Mouse (Mus musculus): ENCODE data around the gene Zfp579.

Gene Zfp579

GRCm38 (mm10) chr7:4995268-4996002 is 523 bp downstream of the Zfp579 start:
- ChIA-PET CTCF (interaction anchor here in 2 of 4 experiments (0.5 to 0.9 kb wide), 4 partner anchors 14 to 113 kb away, joined by 3 to 5 read pairs (median 3); partner anchors contain the start of gene Sbk2 (in 1 of the 2)), POLR2A (interaction anchor here in 3 of 4 experiments (0.6 to 6.5 kb wide), 15 partner anchors 9 to 203 kb away, joined by 3 to 85 read pairs (median 5); partner anchors contain the start of genes Fiz1 (in 3 of the 3), Gm44973 (in 3 of the 3), Zfp524 (in 3 of the 3) and Rpl28 (in 1 of the 3))

- POLR2A ChIA-PET, result interaction anchor here in 3 of 4 experiments (0.7 to 1.9 kb wide), 8 partner anchors 11 to 242 kb away, joined by 3 to 5 read pairs (median 4); partner anchors contain the start of genes Fiz1 (in 2 of the 3), Cox6b2 (in 1 of the 3) and Zfp524 (in 1 of the 3)
- CTCF ChIA-PET, result interaction anchor here in 1 of 4 experiments (0.5 kb wide), 1 partner anchor 59 kb away, joined by 5 read pairs; no protein-coding TSS in a partner anchor
These were observed 1.8 kb downstream of the Zfp579 start for GRCm38 (mm10) chr7:4993999-4994788.

GRCm38 (mm10) chr7:4993347-4993998 is 2.5 kb downstream of the Zfp579 start:
- CTCF ChIA-PET, result interaction anchor here in 1 of 4 experiments (1.5 kb wide), 1 partner anchor 53 kb away, joined by 4 read pairs; no protein-coding TSS in a partner anchor
- POLR2A ChIA-PET, result interaction anchor here in 3 of 4 experiments (0.9 to 1.7 kb wide), 6 partner anchors 20 to 241 kb away, joined by 3 to 4 read pairs (median 4); partner anchors contain the start of genes Fiz1 (in 2 of the 3), Cox6b2 (in 1 of the 3) and Zfp524 (in 1 of the 3)

GRCm38 (mm10) chr7:4988250-4988649 is 7.7 kb downstream of the Zfp579 start:
- CTCF ChIA-PET, result interaction anchor here in 3 of 4 experiments (0.6 to 0.9 kb wide), 3 partner anchors 8 to 24 kb away, joined by 3 read pairs; partner anchors contain the start of gene Sbk2 (in 2 of the 3)
- POLR2A ChIA-PET, result no interaction called here

GRCm38 (mm10) chr7:4976832-4977231 is 19.1 kb downstream of the Zfp579 start:
- POLR2A ChIA-PET, result interaction anchor here in 2 of 4 experiments (0.9 to 1.8 kb wide), 6 partner anchors 12 to 164 kb away, joined by 3 to 8 read pairs (median 3); partner anchors contain the start of genes Fiz1 (in 1 of the 2), Isoc2a (in 1 of the 2), Sbk2 (in 1 of the 2) and Ube2s (in 1 of the 2)
- CTCF ChIA-PET, result interaction anchor here in 3 of 4 experiments (0.9 to 3.1 kb wide), 11 partner anchors 12 to 84 kb away, joined by 3 to 13 read pairs (median 3); partner anchors contain the start of genes Sbk2 (in 2 of the 3), Fiz1 (in 1 of the 3) and Gm44973 (in 1 of the 3)

GRCm38 (mm10) chr7:4975455-4975854 is 20.5 kb downstream of the Zfp579 start:
- ChIA-PET POLR2A (interaction anchor here in 1 of 4 experiments (1.5 to 1.8 kb wide), 2 partner anchors 39 to 98 kb away, joined by 3 to 8 read pairs; partner anchors contain the start of genes Fiz1, Isoc2a and Zfp524), CTCF (interaction anchor here in 2 of 4 experiments (0.8 to 3.1 kb wide), 2 partner anchors 35 kb away, joined by 3 to 13 read pairs; no protein-coding TSS in a partner anchor)

- POLR2A ChIA-PET, result interaction anchor here in 2 of 4 experiments (0.7 to 1.3 kb wide), 3 partner anchors 8 to 160 kb away, joined by 3 to 4 read pairs (median 4); partner anchors contain the start of genes Sbk2 (in 1 of the 2) and Ube2s (in 1 of the 2)
- CTCF ChIA-PET, result interaction anchor here in 2 of 4 experiments (0.7 to 2.0 kb wide), 2 partner anchors 8 to 426 kb away, joined by 5 to 6 read pairs; partner anchors contain the start of gene Sbk2 (in 1 of the 2)
These were observed 23.5 kb downstream of the Zfp579 start for GRCm38 (mm10) chr7:4972321-4973047.

GRCm38 (mm10) chr7:4971710-4972109 is 24.2 kb downstream of the Zfp579 start:
- CTCF ChIA-PET, result interaction anchor here in 1 of 4 experiments (2.0 kb wide), 1 partner anchor 7 kb away, joined by 6 read pairs; the partner anchor contains the start of gene Sbk2
- POLR2A ChIA-PET, result no interaction called here

GRCm38 (mm10) chr7:4971068-4971467 is 24.9 kb downstream of the Zfp579 start, which contains the start of gene Sbk3:
Sbk3 (minus strand) TSS chr7:4971168.
- ChIA-PET CTCF (no interaction called here), POLR2A (interaction anchor here in 1 of 4 experiments (0.5 kb wide), 1 partner anchor 25 kb away, joined by 3 read pairs; no protein-coding TSS in a partner anchor)

- POLR2A ChIA-PET, result interaction anchor here in 3 of 4 experiments (0.9 to 3.9 kb wide), 25 partner anchors 12 to 212 kb away, joined by 3 to 18 read pairs (median 6); partner anchors contain the start of genes Fiz1 (in 3 of the 3), Zfp524 (in 3 of the 3), Cox6b2 (in 2 of the 3) and Gm44973 (in 2 of the 3)
- CTCF ChIA-PET, result interaction anchor here in 3 of 4 experiments (0.5 to 2.6 kb wide), 33 partner anchors 8 to 449 kb away, joined by 3 to 29 read pairs (median 5); partner anchors contain the start of genes Cox6b2 (in 1 of the 3), Fiz1 (in 1 of the 3), Gm44973 (in 1 of the 3) and Rpl28 (in 1 of the 3)
These were observed 31.0 kb downstream of the Zfp579 start for GRCm38 (mm10) chr7:4964988-4965387.

GRCm38 (mm10) chr7:4964272-4964671 is 31.7 kb downstream of the Zfp579 start, which contains the start of gene Sbk2:
Sbk2 (minus strand) TSS chr7:4964406.
- CTCF ChIA-PET, result interaction anchor here (0.5 to 2.6 kb wide), 61 partner anchors 9 to 537 kb away, joined by 3 to 29 read pairs (median 4); partner anchors contain the start of genes Cox6b2 (in 1 of the 4), Fiz1 (in 1 of the 4), Gm44973 (in 1 of the 4) and Isoc2a (in 1 of the 4)

GRCm38 (mm10) chr7:4963527-4963926 is 32.4 kb downstream of the Zfp579 start:
- CTCF ChIA-PET, result interaction anchor here (0.7 to 2.6 kb wide), 30 partner anchors 9 to 536 kb away, joined by 3 to 29 read pairs (median 4); no protein-coding TSS in a partner anchor
- POLR2A ChIA-PET, result interaction anchor here in 3 of 4 experiments (0.5 to 3.9 kb wide), 25 partner anchors 13 to 976 kb away, joined by 3 to 18 read pairs (median 6); partner anchors contain the start of genes Fiz1 (in 2 of the 3), Ube2s (in 2 of the 3), Zfp524 (in 2 of the 3) and Cox6b2 (in 1 of the 3)

More at GRCm38 (mm10) chr7:4964272-4964671, 31.7 kb downstream of the Zfp579 start, which contains the start of gene Sbk2:
- POLR2A ChIA-PET, result interaction anchor here in 3 of 4 experiments (0.5 to 3.9 kb wide), 46 partner anchors 9 to 975 kb away, joined by 3 to 18 read pairs (median 4); partner anchors contain the start of genes Fiz1 (in 3 of the 3), Ube2s (in 3 of the 3), Zfp524 (in 3 of the 3) and Cox6b2 (in 2 of the 3)

GRCm38 (mm10) chr7:4957361-4957760 is 38.6 kb downstream of the Zfp579 start:
- CTCF ChIA-PET, result interaction anchor here in 1 of 4 experiments (0.7 to 1.1 kb wide), 2 partner anchors 17 to 46 kb away, joined by 3 to 4 read pairs; no protein-coding TSS in a partner anchor
- POLR2A ChIA-PET, result interaction anchor here in 2 of 4 experiments (0.7 to 2.7 kb wide), 5 partner anchors 8 to 145 kb away, joined by 3 to 11 read pairs (median 3); partner anchors contain the start of gene Ube2s (in 1 of the 2)

- POLR2A ChIA-PET, result interaction anchor here in 2 of 4 experiments (0.7 to 1.2 kb wide), 4 partner anchors 42 to 141 kb away, joined by 3 read pairs; partner anchors contain the start of genes U2af2 (in 1 of the 2) and Ube2s (in 1 of the 2)
- CTCF ChIA-PET, result interaction anchor here in 3 of 4 experiments (0.5 to 1.4 kb wide), 6 partner anchors 10 to 250 kb away, joined by 3 to 10 read pairs (median 4); partner anchors contain the start of gene Sbk2 (in 2 of the 3)
These were observed 42.0 kb downstream of the Zfp579 start for GRCm38 (mm10) chr7:4953815-4954445.
